Mouse (Mus musculus): ENCODE results near the gene Slc25a11.
A peak's percentile ranks its signal among the peaks of the same experiment; 100 is the strongest.

The Slc25a11 gene

DNA sequence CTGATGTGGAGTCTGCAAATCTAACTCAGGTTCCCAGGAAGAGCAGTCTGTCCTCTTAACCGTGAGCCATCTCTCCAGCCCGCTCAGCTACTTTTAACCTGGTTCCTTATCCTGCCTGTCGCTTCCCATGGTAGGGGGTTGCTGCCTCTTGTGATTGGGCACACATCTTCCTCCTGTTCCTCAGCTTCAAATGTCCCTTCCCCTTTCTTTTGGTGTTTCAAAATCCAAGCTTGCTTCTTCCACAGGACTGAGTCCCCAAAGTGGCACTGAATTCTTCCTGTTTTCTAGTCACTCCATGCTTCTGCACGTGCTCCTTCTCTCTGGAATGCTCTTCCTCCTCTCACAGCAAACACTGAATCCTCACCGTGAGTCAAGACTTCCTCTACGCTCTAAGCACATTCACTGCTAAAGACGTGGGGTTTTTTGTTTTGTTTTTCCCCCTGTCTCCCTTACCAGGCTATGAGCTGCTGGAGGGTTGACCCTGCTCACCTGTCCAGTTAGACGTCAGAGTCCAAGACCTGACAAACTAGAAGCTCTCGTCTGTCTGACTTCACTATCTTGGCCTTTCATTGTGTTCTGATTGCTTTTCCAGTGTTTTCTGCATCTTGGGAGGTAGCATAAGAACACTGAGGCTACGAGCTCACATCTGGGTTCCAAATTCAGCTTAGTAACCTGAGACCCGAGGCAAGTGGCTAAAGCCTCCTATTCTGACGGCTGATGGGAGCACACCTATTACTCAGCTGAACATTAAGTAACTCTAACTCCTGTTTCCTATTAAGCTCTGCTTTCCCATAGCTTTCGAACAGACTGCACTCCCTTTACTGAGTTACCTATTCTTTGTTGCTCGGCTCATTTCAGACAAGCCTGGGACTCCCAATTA, 20.2 kb upstream of the Slc25a11 start:
- DNase-seq = peak; percentile 22

DNA sequence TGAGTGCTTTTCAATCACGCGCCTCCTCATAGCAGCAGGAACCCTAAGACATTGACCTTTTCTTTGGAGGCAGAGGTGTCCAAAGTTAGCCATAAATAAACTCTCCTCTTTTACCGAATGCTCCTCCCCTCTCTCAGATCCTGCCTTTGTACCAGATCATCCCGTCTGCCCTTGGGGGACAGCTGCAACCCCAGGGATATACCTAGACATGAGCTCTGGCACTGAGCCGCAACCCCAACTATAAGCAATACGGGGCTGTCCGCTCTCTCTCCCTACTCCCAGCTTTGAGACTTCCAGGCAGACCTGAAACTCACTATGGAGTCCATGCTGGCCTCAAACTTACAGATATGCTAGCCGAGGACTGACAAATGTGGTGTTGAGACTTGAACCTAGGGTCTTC, 19.4 kb upstream of the Slc25a11 start:
- no peak for DNase-seq

DNA sequence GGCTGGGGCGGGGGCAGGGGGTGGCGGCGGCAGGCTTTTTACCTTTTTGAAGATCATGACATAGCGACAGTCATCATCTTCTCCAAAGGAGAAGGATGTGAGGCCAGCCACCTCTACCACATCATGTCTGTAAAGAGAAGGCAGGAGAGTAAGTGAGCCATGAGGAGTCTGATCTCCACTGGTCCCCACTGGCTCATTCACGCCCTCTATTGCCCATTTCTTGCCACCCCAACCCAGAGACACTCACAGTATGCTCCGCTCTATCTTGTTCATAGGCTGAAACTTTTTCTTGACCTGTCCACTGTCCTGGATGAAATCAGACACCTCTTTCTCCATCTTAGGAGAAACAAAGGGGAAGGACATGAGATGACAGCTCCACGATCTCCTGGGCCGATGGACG, 17.5 kb upstream of the Slc25a11 start:
- DNase-seq = no peak

DNA sequence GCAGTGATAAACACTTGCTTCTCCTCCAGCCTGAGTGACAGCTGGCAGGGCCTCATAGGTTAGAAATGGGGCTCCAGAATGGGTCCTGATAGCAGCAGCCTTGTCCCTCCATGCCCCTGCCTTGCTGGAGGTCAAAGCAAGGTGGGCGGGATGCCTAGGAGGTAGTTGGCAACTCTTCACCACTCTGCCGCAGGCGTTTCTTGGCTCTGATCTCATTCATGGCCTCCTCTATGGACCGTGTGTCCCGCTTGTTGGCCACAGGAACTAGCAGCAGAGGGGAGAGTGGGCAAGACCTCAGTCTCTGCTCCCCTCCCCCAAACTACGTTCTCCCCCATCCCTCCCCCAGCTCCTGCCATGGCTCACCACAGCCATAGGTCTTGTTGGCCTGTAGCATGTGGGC, 16.7 kb upstream of the Slc25a11 start:
- no peak for DNase-seq

DNA sequence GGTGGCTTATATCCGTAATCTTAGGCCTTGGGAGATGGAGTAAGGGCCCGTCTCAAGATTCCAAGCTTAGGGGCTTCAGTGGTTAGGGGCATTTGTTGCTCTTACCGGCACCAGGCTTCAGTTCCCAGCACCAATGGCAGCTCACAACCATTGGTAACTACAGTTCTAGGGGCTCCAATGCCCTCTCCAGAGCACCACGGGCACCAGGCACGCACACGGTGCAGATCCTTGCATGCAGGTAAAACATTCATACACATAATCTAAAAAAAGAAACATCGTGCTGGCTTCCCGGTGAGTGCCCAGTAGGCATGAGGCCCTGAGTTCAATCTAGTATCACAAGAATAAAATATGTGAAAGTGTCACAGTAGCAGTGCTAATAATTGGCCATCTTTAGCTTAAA, 15.8 kb upstream of the Slc25a11 start:
- no peak for DNase-seq

DNA sequence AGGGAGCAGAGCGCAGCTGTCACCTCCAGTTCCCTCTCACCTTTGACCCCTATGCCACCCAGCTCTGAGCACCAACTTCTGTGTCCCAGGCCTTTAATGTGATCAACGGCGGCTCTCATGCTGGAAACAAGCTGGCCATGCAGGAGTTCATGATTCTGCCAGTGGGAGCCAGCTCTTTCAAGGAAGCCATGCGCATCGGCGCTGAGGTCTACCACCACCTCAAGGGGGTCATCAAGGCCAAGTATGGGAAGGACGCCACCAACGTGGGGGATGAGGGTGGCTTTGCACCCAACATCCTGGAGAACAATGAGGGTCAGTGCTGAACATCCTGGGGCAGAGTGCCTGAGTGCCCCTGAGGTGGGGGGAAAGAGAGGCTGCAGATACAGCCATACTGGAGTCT, 13.3 kb upstream of the Slc25a11 start:
- no peak for DNase-seq

DNA sequence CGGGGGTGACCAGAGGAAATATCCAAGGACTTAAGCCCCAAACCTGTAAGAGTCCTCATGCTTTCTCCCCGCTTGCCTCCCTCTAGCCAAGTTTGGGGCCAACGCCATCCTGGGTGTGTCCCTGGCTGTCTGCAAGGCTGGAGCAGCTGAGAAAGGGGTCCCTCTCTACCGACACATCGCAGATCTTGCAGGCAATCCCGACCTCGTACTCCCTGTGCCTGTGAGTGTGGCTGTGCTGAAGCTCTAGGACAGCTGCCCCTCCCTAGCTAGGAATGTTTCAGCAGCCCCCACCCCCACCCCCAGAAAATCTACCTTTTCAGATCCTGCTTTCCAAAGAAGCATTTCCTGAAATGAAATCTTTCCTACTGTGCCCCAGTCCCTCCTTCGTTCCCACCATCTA, 11.7 kb upstream of the Slc25a11 start:
- no peak for DNase-seq

DNA sequence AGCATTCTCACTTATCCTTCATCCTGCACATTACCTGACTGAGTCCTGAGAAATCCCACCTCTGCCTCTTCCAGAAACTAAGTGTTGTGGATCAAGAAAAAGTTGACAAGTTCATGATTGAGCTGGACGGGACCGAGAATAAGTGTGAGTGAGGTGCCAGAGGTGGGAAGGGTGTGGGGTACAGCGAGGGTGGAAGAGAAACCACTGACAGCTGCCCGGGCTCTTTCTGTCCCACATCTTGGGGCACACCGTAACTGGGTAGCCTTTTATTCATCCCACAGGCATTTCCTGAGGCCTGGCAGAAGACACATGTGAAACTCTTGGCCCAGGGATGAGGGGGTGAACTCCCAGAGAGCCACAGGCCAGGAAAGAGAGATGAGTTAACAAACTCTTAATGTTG, 11.2 kb upstream of the Slc25a11 start:
- DNase-seq = no peak

DNA sequence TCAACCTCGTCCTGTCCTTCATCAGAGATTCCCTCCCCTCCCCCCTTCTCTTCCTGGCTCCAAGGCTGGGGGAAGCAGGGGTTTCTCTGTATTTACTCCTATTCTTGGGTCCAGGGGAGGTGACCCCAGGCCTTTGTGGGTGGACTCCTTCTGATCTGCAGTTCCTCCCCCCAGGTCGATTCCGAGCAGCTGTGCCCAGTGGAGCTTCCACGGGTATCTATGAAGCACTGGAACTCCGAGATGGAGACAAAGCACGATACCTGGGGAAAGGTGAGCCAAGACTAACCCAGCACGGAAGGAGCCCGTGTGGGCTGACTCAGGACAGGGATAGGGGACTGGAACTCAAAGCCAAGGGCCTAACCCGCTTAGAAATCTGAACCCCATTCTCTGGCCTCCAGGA, 10.7 kb upstream of the Slc25a11 start:
- DNase-seq = peak; percentile 10

DNA sequence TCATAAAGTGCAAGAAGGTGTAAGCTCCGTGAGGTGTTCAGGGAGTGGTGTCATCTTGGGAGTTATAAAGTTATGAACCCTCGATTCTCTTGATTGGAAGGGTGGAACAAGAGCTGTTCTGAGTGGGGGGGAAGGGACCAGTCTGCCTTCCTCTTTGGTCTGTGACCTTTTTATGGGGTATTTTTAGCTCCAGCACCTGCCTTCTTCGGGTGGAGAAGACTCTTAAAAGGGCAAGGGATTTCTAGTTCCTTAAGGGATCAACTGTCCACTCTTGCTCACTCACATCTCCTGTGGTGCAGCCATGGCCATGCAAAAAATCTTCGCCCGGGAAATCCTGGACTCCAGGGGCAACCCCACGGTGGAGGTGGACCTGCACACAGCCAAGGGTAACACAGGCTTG, 10.3 kb upstream of the Slc25a11 start:
- DNase-seq = no peak

DNA sequence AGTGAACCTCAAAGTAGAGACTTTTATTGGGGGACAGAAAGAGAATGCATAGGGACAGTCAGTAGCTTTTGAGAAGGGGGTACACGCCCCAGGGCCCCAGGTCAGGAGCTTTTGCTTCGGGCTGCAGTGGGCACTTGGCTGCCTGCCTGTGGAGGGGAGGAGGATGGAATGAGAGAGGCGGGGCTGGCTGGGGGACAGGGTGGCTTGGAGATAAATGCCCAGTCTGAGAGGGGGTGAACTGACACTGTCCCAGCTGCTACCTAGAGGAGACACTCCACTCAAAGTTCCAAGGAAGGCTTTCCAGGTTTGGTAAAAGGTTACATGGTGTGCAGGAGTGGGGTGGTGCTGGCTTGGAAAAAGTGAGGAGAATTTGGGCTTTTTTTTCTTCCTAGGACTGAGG, 9.7 kb upstream of the Slc25a11 start, which contains the start of gene Eno3:
Gene Eno3 (plus strand): TSS at position 239 of the 400 bp plus-strand sequence.
- DNase-seq = peak; percentile 47

DNA sequence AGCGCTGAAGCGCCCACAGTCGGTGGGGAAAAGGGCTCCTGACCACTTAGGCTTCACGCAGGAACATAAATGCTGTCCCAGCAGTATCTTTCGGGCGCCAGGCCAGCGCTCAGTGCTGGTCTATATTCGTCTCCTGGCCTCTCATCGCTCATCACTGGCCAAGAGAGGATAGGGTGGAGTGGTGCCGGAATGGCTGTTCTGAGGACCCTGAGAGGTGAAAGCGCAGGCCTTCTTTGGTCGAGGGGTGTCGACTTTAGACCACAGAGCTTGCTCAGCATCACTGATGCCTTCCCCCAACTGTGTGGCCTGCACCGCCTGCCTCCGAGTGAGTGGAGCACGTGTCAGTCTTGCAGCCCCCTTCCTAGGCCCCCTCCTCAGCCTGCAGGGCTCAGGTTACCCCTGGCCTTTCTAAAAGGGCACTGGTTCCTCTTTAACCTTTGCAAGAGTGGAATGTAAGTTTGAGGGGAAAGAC, 9.2 kb upstream of the Slc25a11 start:
- DNase-seq = peak; percentile 83

DNA sequence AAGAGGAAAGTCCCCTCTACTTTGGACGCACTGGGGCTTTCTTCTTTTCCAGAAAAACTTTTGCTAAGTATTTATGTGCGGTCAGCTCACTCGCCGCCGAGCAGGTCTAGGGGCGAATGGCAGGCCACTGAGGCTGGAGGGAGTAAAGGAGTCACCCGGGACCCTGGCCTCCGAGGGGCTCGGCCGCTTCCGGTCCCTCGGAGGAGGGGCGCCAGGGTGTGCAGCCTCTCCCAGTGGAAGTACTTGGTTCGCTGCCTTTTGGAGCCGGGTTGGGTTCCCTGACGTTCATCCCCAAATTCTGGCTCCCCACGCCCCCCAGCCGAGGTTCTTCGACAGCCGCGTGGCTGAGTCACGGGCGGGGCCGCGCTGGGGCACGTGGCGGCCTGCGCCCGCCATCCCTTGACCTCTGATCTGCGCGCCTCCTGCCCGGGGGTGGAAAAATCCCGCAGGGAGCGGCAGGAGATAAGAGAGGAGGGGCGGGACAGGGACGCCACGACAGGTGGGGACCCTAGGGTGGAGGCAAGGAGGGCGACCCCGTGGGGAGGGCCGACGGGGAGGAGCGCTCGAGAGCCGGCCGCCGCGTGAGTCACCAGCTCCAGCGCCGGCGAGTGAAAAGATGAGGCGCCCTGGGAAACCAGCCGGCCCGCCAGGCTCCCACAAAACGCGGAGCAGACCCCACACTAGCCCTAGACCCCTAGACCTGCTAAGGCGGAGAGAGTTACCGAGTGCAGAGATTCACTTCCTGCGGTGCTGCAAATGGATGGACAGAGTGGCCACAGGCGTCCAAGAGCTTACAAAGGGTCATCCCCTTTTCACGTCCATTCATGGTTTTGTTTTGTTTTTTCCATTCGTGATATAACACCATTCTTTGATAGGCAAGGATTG, 8.5 kb upstream of the Slc25a11 start:
- peak; percentile 81 for DNase-seq

DNA sequence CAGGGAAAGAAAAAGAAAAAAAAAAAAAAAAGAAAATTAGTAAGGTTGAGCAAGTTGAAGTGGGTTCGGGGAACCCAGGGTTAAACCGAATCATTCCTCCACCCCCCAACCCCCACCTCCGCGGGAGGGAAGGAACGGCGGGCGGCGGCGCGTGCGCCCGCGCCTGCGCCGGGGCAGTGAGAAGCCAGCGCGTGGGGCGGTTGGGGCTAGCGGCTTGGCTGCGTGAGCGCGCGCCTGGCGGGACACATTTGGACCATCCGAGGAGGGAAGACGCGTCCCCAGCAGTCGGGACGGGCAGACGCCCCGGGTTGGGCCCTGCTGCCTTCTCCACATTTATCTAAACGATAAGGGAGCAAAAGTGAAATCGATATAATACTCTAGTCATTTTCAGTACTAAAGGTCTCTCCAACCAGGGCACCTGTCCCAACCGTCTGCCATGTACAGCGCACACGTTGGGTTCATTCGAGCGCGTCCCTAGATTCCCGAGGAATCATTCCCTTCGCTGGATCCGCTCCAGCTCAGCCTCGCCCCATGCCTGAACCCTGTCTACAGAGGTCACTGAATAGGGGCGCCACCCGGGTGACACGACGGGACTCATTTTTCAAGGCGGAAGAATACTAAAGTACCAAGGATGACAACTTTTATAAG, 7.8 kb upstream of the Slc25a11 start:
- peak; percentile 94 for DNase-seq

DNA sequence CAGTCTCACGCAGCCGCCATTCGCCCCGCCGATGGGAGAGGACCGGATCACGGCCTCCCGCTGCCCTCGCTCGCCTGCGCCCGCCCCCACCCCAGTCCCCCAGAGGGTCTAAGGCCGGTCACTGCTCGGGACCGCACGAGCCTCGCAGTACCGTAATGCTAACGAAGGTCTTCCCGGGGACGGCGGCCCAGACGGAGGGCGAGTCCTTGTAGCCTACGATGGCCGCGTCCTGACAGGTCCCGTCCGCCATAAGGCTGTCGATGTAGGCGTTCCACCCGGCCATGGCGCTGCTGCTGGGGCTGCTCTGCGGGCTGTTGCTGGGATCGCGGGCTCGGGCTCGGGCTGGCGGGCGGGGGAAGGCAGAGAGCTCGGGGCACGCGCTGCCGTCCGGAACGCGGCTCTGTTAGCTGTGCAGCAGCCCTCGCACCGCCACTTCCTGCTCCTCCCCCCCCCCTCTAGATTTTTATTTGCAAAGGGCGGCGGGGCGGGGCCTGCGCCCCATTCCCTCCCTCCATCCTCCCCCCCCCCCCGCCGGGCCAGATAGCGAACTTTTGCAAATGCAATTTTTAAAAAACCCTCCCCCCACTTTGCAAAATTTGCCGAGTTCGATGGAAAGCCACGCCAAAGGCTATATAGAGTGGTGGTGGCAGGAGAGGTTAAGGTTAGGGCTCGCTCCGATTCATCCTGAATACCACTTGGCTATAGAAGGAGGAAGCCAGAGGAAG, 7.1 kb upstream of the Slc25a11 start, which contains the start of gene Pfn1:
Gene Pfn1 (minus strand): TSS at position 447 of the 725 bp plus-strand sequence.
- peak; percentile 92 for DNase-seq

DNA sequence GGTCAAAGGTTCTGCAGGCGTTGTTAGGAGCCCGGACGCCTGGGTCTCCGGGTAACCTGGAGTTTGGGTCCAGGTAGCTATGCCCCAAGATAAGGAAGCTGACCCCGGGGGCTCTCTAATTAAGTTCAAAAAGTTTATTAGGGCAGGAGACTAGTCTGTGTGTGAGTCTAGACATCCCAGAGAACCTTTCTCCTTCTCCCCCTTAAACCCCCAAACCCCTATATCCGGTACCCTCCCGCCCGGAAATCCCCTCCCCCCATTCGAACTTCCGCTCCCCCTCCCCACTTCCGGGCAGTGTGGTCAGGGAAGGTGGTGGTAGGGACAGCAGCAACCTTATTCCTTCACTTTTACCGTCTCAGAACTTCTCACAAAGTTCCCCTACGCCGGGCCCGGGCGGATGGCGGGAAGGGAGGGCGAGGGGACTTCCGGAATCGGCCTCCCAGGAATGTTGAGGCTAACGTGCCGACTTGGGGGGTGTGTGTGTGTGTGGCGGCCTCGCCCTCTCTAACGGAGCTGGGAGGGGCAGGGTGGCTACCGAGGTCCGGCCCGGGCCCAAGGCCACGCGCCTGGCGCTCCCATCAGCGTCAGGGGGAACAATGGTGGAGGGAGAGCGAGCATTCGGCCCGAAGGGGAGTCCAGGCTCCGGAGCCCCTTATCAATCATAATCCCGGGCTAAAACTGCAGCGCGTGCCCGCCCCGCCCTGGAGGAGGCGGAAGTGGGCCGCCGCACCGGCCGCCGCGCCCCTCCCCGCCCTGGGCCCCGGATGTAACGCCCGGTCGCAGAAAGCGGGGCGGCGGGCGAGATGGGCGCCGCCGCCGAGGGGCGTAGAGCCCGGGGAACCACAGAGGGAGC, 6.3 kb upstream of the Slc25a11 start:
- peak; percentile 85 for DNase-seq

DNA sequence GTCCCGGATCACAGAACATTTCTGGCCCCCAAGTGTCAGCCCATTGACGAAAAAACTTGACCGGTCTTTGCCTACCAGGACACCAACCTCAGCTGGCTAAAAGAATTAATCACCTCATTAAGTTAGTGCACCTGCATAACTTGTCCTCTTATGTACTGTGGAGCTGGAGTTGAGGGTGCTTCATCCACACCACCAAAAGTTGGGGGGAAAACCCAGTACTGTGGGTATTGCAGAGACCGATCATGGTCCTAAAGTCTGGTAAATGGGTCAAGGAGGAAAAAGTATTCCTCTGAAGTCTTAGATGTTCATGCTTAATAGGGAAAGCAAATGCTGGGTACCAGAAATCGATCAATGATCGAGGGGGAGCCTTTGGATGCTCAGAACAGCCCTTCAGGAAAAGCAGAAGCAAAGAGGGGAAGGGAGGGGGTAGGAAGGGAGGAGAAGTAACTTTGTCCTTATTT, 5.6 kb upstream of the Slc25a11 start:
- DNase-seq = no peak

DNA sequence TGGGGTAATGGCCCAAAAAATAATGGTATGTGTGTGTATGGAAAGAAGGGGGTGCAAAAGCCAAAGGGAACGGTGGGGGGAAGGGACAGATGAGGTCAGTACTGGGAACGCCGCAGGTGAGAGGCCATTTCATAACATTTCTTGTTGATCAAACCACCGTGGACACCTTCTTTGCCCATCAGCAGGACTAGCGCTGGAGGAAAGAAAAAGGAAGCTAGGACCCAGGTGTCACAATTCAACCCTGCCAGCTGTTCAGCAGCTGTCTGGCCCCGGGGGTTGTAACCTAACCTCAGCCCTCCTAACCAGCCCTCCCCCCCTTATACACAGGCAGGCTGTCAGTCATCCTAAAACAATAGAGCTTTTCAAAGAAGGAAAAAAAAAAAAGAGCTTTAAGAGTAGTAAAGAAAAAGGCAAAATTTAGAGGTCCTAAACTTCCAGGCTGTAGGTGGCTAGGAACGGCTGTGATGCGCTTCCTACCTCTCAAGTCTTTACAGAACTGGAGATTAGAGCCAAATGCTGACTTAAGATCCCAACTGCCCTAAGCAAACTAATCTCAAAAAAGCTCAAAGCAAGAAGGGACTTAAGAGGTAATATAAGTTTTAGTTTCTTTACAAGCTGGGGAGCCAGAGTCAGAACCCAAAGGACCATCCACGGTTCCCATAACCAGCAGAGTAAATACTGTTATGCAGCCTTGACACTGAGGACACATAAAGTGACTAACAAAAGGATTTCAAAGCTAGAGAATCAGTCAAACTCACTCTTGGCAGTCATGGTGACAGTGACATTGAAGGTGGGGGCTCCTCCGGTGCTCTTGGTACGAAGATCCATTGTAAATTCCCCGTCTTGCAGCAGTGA, 5.0 kb upstream of the Slc25a11 start:
- peak; percentile 62 for DNase-seq

DNA sequence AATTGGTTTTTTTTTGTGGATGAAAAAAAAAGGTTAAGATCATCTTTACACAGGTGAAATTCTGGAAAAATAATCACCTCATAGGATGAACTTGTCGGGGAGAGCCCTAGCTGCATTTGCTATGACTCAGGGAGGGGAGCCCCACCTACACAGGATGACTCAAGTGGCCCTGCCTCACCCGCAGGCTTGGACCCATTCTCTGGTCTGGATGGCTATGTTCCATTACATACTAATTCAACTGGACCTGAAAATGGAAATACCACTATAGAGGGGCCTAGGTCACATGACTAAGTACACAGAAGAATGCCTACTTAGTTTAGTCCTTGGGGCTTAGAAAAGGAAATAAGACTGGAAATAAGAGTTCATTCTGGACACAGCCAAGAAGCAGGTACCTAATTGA, 4.1 kb upstream of the Slc25a11 start:
- DNase-seq = no peak
